Mouse (Mus musculus): Measurements from ENCODE around the gene Olfr1265. TPM values are rescaled to one million over a fixed set of nuclear protein-coding genes. Genes with fewer than 3 reads are reported as not detected.

The Olfr1265 gene
- polyA plus RNA-seq, 1 experiment, result not detected

GRCm38 (mm10) chr2:90070065-90070464 is 34.9 kb downstream of the Olfr1265 start:
- Histone ChIP-seq H3K27me3 (ENCODE audit: control insufficient read depth, insufficient read depth, insufficient read length) (no peaks in the 10 kb centered on the region), H3K36me3 (ENCODE audit: control insufficient read depth, insufficient read depth) (no peaks in the 10 kb centered on the region), H3K79me2 (ENCODE audit: control insufficient read depth, insufficient read depth) (no peaks in the 10 kb centered on the region), H3K4me3 (ENCODE audit: insufficient read depth, poor library complexity, severe bottlenecking) (no peak overlapping the region), H3K79me3 (ENCODE audit: low read depth) (no peaks in the 10 kb centered on the region), H3ac (ENCODE audit: control insufficient read depth, insufficient read length, low read depth) (no peak overlapping the region)
- TF ChIP-seq MYOG (IDR thresholded peaks at IDR 0.05; ENCODE audit: control insufficient read depth, extremely low read depth, insufficient read length) (no peak), CEBPB (IDR thresholded peaks at IDR 0.05; ENCODE audit: low read depth) (no peak), FOSL1 (IDR thresholded peaks at IDR 0.05; ENCODE audit: insufficient read depth, low read length, poor library complexity, severe bottlenecking) (no peak), MAX (IDR thresholded peaks at IDR 0.05) (no peak), USF1 (IDR thresholded peaks at IDR 0.05; ENCODE audit: low read depth) (no peak), MYOD1 (IDR thresholded peaks at IDR 0.05; ENCODE audit: control insufficient read depth, insufficient read length, low read depth) (no peak), CTCF (IDR thresholded peaks at IDR 0.05; ENCODE audit: control insufficient read depth, insufficient read depth, insufficient read length) (no peak)

Other genes with a start within 250 kb of the Olfr1265 start
- not detected for gene Olfr1254, start 241.7 kb upstream of the Olfr1265 start, polyA plus RNA-seq (2012; fragmentation: generic; extraction: Trizol)
- not detected for gene Olfr1255, start 223.3 kb upstream of the Olfr1265 start, polyA plus RNA-seq (2012; fragmentation: generic; extraction: Trizol)
- gene Olfr1256, start 193.8 kb upstream of the Olfr1265 start, polyA plus RNA-seq (2012; fragmentation: generic; extraction: Trizol), result not detected
- gene Olfr48, start 187.1 kb upstream of the Olfr1265 start, polyA plus RNA-seq (2012; fragmentation: generic; extraction: Trizol), result not detected
- gene Olfr1257, start 156.9 kb upstream of the Olfr1265 start, polyA plus RNA-seq (2012; fragmentation: generic; extraction: Trizol), result not detected
- gene Olfr1258, start 108.0 kb upstream of the Olfr1265 start, polyA plus RNA-seq (2012; fragmentation: generic; extraction: Trizol), result 0.01 TPM
- 0.12 TPM for gene Olfr1259, start 86.7 kb upstream of the Olfr1265 start, polyA plus RNA-seq (2012; fragmentation: generic; extraction: Trizol)
- not detected for gene Olfr1260, start 61.0 kb upstream of the Olfr1265 start, polyA plus RNA-seq (2012; fragmentation: generic; extraction: Trizol)
- not detected for gene Olfr1261, start 44.1 kb upstream of the Olfr1265 start, polyA plus RNA-seq (2012; fragmentation: generic; extraction: Trizol)
- not detected for gene Olfr1262, start 35.2 kb upstream of the Olfr1265 start, polyA plus RNA-seq (2012; fragmentation: generic; extraction: Trizol)
- gene Olfr1263, start 23.2 kb upstream of the Olfr1265 start, polyA plus RNA-seq (2012; fragmentation: generic; extraction: Trizol), result not detected
- gene Olfr1264, start 9.8 kb upstream of the Olfr1265 start, polyA plus RNA-seq (2012; fragmentation: generic; extraction: Trizol), result not detected
- not detected for gene Olfr140, start 28.3 kb downstream of the Olfr1265 start, polyA plus RNA-seq (2012; fragmentation: generic; extraction: Trizol)
- gene Olfr1269, start 86.1 kb downstream of the Olfr1265 start, polyA plus RNA-seq (2012; fragmentation: generic; extraction: Trizol), result not detected
- not detected for gene Olfr32, start 107.0 kb downstream of the Olfr1265 start, polyA plus RNA-seq (2012; fragmentation: generic; extraction: Trizol)
- gene Olfr1270, start 117.8 kb downstream of the Olfr1265 start, polyA plus RNA-seq (2012; fragmentation: generic; extraction: Trizol), result not detected
- gene Olfr1506, start 189.2 kb downstream of the Olfr1265 start, polyA plus RNA-seq (2012; fragmentation: generic; extraction: Trizol), result not detected
- not detected for gene Olfr142, start 222.3 kb downstream of the Olfr1265 start, polyA plus RNA-seq (2012; fragmentation: generic; extraction: Trizol)
- not detected for gene Olfr1271, start 235.7 kb downstream of the Olfr1265 start, polyA plus RNA-seq (2012; fragmentation: generic; extraction: Trizol)